Mouse (Mus musculus) bone marrow macrophage, adult 2 months (primary cell): ENCODE measurements around the gene Plekhf1. TPM values are rescaled to one million over a fixed set of nuclear protein-coding genes. Genes with fewer than 3 reads are reported as not detected.

Experiments used
- H3K27ac ChIP-seq: 2 replicates; pipeline ENCODE4 v1.5.1; 2012; ENCODE audit warnings: low read depth, low read length; ENCODE audit not compliant: insufficient read depth
- H3K4me1 ChIP-seq: 2 replicates; pipeline ENCODE4 v1.6.1; 2012; ENCODE audit warnings: low read length; ENCODE audit not compliant: control insufficient read depth, insufficient read depth
- H3K4me3 ChIP-seq: 2 replicates; pipeline ENCODE4 v1.5.1; 2012; ENCODE audit warnings: mild to moderate bottlenecking, low read length, moderate library complexity; ENCODE audit not compliant: insufficient read depth
- CTCF ChIP-seq: IDR thresholded peaks from 2 replicates; pipeline ENCODE4 v1.5.1; 2012; ENCODE audit warnings: low read depth, mild to moderate bottlenecking, low read length, moderate library complexity
- POLR2A ChIP-seq: IDR thresholded peaks from 2 replicates; pipeline ENCODE4 v1.6.1; 2012; ENCODE audit warnings: mild to moderate bottlenecking, low read depth, low read length, borderline replicate concordance
- polyA plus RNA-seq: library from polyadenylated mRNA; stranded (reverse); fragments of >200 nt; gene quantifications from 2 replicates; pipeline ENCODE4 v1.2.4, GENCODE M21; 2012; ENCODE audit not compliant: missing spikeins, insufficient read depth, insufficient read length

Plekhf1 gene
- polyA plus RNA-seq, 1 experiment: 0.99 TPM

- Histone ChIP-seq H3K27ac (no peak overlapping the region), H3K4me3 (no peak overlapping the region), H3K4me1 (0 out of 2 replicates have a peak, but pooled peaks cover under 1% of the 10 kb centered on the region)
- TF ChIP-seq POLR2A (no peak), CTCF (no peak)
Observed at GRCm38 (mm10) chr7:38176056-38176455, 51.8 kb downstream of the Plekhf1 start.

- no peak overlapping the region for H3K4me3 ChIP-seq
- no peak overlapping the region for H3K27ac ChIP-seq
- TF ChIP-seq POLR2A: no peak
- TF ChIP-seq CTCF: no peak
- no peaks in the 10 kb centered on the region for H3K4me1 ChIP-seq
Observed at GRCm38 (mm10) chr7:38174321-38175148, 53.3 kb downstream of the Plekhf1 start.

GRCm38 (mm10) chr7:38173871-38174270 lies 53.9 kb downstream of the Plekhf1 start:
- Histone ChIP-seq H3K4me1 (no peaks in the 10 kb centered on the region), H3K4me3 (no peak overlapping the region), H3K27ac (no peak overlapping the region)
- TF ChIP-seq POLR2A (no peak), CTCF (no peak)

GRCm38 (mm10) chr7:38167724-38168141 lies 60.1 kb downstream of the Plekhf1 start:
- no peaks in the 10 kb centered on the region for H3K4me1 ChIP-seq
- no peak overlapping the region for H3K4me3 ChIP-seq
- TF ChIP-seq CTCF (no peak), POLR2A (no peak)
- H3K27ac ChIP-seq: no peak overlapping the region

Other genes with a start within 250 kb of the Plekhf1 start
- 21.0 and 21.1 TPM in 2 replicates for gene Uri1, start 204.5 kb downstream of the Plekhf1 start, polyA plus RNA-seq
- 7.0 and 10.2 TPM in 2 replicates for gene Ccne1, start 120.5 kb downstream of the Plekhf1 start, polyA plus RNA-seq
- 20.3 and 21.4 TPM in 2 replicates for gene 1600014C10Rik, start 44.8 kb downstream of the Plekhf1 start, polyA plus RNA-seq
- 22.1 and 22.9 TPM in 2 replicates for gene Pop4, start 43.4 kb upstream of the Plekhf1 start, polyA plus RNA-seq